Comparison of ENCODE assay signal across 7 mouse cellular contexts in genomic region chr15:102458904-102459317, GRCm38 (mm10). TPM values are rescaled to one million over a fixed set of nuclear protein-coding genes. Genes with fewer than 3 reads are reported as not detected.
DNase-seq lines count a peak whose midpoint lies in the region; ATAC-seq lines count a peak whose summit lies in the region.

Gene Prr13, plus strand, starts transcription at chr15:102459028.

- no peaks in the 10 kb centered on the region for H3K36me3 ChIP-seq in embryonic facial prominence, embryonic 11.5 days (replicated peaks; ENCODE audit: control insufficient read depth, insufficient read depth, low read depth, low read length)
- peaks cover 11% of the 10 kb centered on the region for H3K36me3 ChIP-seq in limb, embryonic 10.5 days
- peaks cover 15% of the 10 kb centered on the region for H3K36me3 ChIP-seq in midbrain, embryonic 13.5 days

- under 1% methylated on average over 19 of the region's 19 CpGs for WGBS in embryonic facial prominence, embryonic 11.5 days
- WGBS in limb, embryonic 10.5 days = under 1% methylated on average over 19 of the region's 19 CpGs
- under 1% methylated on average over 19 of the region's 19 CpGs for WGBS in midbrain, embryonic 13.5 days

- H3K9ac ChIP-seq in embryonic facial prominence, embryonic 11.5 days (replicated peaks; ENCODE audit: low read length) = no peak within 1 kb of the TSS; the same call in 1 of the 2 replicates
- H3K9ac ChIP-seq in midbrain, embryonic 13.5 days (replicated peaks) = peak within 1 kb of the TSS; percentile 61

- peak within 1 kb of the TSS; percentile 38 for H3K4me2 ChIP-seq in embryonic facial prominence, embryonic 11.5 days (ENCODE audit: low read depth, low read length)
- H3K4me2 ChIP-seq in midbrain, embryonic 13.5 days (replicated peaks) = peak within 1 kb of the TSS; percentile 66

- no peaks in the 10 kb centered on the region for H3K27me3 ChIP-seq in embryonic facial prominence, embryonic 11.5 days (ENCODE audit: control insufficient read depth, insufficient read depth, low read length)
- no peaks in the 10 kb centered on the region for H3K27me3 ChIP-seq in limb, embryonic 10.5 days (ENCODE audit: low read depth, poor library complexity, severe bottlenecking)
- H3K27me3 ChIP-seq in midbrain, embryonic 13.5 days = no peaks in the 10 kb centered on the region

- peak within 1 kb of the TSS; percentile 37 for H3K4me3 ChIP-seq in embryonic facial prominence, embryonic 11.5 days (ENCODE audit: low read depth, low read length)
- H3K4me3 ChIP-seq in limb, embryonic 10.5 days = peak within 1 kb of the TSS; percentile 56
- peak within 1 kb of the TSS; percentile 52 for H3K4me3 ChIP-seq in midbrain, embryonic 13.5 days (replicated peaks)

- ATAC-seq in embryonic facial prominence, embryonic 11.5 days (replicated peaks; ENCODE audit: insufficient number of reproducible peaks, low FRiP score, low TSS enrichment, low read depth) = peak; percentile 77
- ATAC-seq in granulocyte monocyte progenitor cell, adult 5-6 weeks (replicated peaks; ENCODE audit: poor library complexity, severe bottlenecking) = peak; percentile 83
- ATAC-seq in midbrain, embryonic 13.5 days = peak; percentile 92

- no peaks in the 10 kb centered on the region for H3K9me3 ChIP-seq in embryonic facial prominence, embryonic 11.5 days (replicated peaks; ENCODE audit: control insufficient read depth, low read length)
- no peaks in the 10 kb centered on the region for H3K9me3 ChIP-seq in limb, embryonic 10.5 days (replicated peaks)
- H3K9me3 ChIP-seq in midbrain, embryonic 13.5 days = no peaks in the 10 kb centered on the region

- no peaks in the 10 kb centered on the region for H3K4me1 ChIP-seq in embryonic facial prominence, embryonic 11.5 days (ENCODE audit: control insufficient read depth, insufficient read depth, low read length)
- peaks cover 24% of the 10 kb centered on the region for H3K4me1 ChIP-seq in limb, embryonic 10.5 days
- peaks cover 22% of the 10 kb centered on the region for H3K4me1 ChIP-seq in midbrain, embryonic 13.5 days (replicated peaks)

- DNase-seq in adrenal gland, postnatal 14 days = peak; percentile 93
- DNase-seq in embryonic facial prominence, embryonic 11.5 days (ENCODE audit: low spot score) = peak; percentile 95
- peak; percentile 98 for DNase-seq in kidney, adult 11 months
- peak; percentile 83 for DNase-seq in limb, embryonic 10.5 days (ENCODE audit: low spot score)
- DNase-seq in spleen, adult 12 weeks (ENCODE audit: low spot score) = peak; percentile 82

- H3K27ac ChIP-seq in embryonic facial prominence, embryonic 11.5 days (replicated peaks; ENCODE audit: low read depth, low read length) = no peak within 1 kb of the TSS
- 0 out of 2 replicates have a peak within 1 kb of the TSS, but pooled peaks have one; percentile 66 for H3K27ac ChIP-seq in limb, embryonic 10.5 days
- peak within 1 kb of the TSS; percentile 10; the same call in 1 of the 2 replicates for H3K27ac ChIP-seq in midbrain, embryonic 13.5 days

RNA-seq across cellular contexts. Expression of gene Prr13, which starts in this region (rescaled TPM):
- total RNA-seq in adrenal gland, postnatal 14 days (2021) = 75.6 and 89.5 TPM in 2 replicates
- polyA plus RNA-seq in embryonic facial prominence, embryonic 11.5 days (2014; fragmentation: Nextera tagmentation; extraction: Ambion mirVana) = 75.0 and 76.5 TPM in 2 replicates
- total RNA-seq in granulocyte monocyte progenitor cell, adult 5-6 weeks (2014; fragmentation: Nextera tagmentation) = 75.2 and 97.2 TPM in 2 replicates
- total RNA-seq in granulocyte monocyte progenitor cell, adult 5-6 weeks (2017) = 35.4 and 53.4 TPM in 2 replicates
- 57.6 and 60.5 TPM in 2 replicates for polyA plus RNA-seq in limb, embryonic 10.5 days (2016; fragmentation: Nextera tagmentation; extraction: Ambion mirVana)
- polyA plus RNA-seq in midbrain, embryonic 13.5 days (2015; fragmentation: Nextera tagmentation; extraction: Ambion mirVana) = 113 and 119 TPM in 2 replicates
